Mouse (Mus musculus) C2C12 (cell line): ENCODE measurements around the gene Pcsk5.

Experiments used
- CEBPB ChIP-seq: IDR thresholded peaks from one replicate; pipeline ENCODE4 v1.6.1; 2011; ENCODE audit warnings: low read depth, mild to moderate bottlenecking, control low read depth, moderate library complexity
- CTCF ChIP-seq: IDR thresholded peaks from one replicate; pipeline ENCODE4 v1.5.1; 2011; ENCODE audit not compliant: control insufficient read depth, insufficient read depth, insufficient read length
- FOSL1 ChIP-seq: IDR thresholded peaks from one replicate; pipeline ENCODE4 v1.8.0; 2011; ENCODE audit warnings: mild to moderate bottlenecking, low read length; ENCODE audit not compliant: poor library complexity, insufficient read depth, severe bottlenecking
- MAX ChIP-seq: IDR thresholded peaks from one replicate; pipeline ENCODE4 v1.6.1; 2011; ENCODE audit warnings: mild to moderate bottlenecking, control low read depth
- MYOD1 ChIP-seq: IDR thresholded peaks from one replicate; pipeline ENCODE4 v1.6.1; 2011; ENCODE audit warnings: low read depth; ENCODE audit not compliant: control insufficient read depth, insufficient read length
- USF1 ChIP-seq: IDR thresholded peaks from one replicate; pipeline ENCODE4 v1.6.1; 2011; ENCODE audit warnings: low read depth, mild to moderate bottlenecking, control low read depth, moderate library complexity

DNA sequence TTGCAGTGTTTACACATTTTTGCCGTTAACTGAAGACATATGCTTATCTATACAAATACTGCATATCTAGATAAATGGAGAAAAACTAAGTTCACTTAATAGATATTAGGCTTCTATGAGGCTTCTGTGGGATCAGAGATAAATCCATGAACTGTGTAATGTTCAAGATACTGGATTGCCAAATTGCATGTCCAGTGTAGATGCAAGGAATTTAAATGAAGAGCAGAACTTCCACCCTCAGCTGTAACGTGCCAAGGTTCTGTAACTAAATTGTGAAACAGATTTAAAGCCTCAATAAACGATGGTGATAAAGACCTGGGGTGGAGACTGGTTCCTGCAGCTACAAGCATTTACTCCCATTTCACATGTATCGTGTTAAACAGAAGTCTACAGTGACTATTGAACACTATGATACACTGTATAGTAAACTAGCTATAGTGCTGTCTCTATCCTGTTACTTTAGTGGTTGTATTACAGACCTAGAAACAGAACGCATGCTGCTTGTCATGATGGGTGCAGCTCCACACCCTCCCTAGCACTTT lies 23.9 kb downstream of the Pcsk5 start:
- TF ChIP-seq MYOD1: no peak
- no peak for TF ChIP-seq CTCF
- no peak for TF ChIP-seq CEBPB
- no peak for TF ChIP-seq USF1
- no peak for TF ChIP-seq FOSL1
- TF ChIP-seq MAX: no peak
